Mouse (Mus musculus): ENCODE data around the gene Zcchc4. TPM values are rescaled to one million over a fixed set of nuclear protein-coding genes. Genes with fewer than 3 reads are reported as not detected.
"Not testable (repeated sequence)": the region's sequence is repeated elsewhere in the genome, so short reads cannot be mapped to it uniquely, and the experiment has no call there.

Gene Zcchc4
- total RNA-seq (2021), result 10 to 100 TPM in 1 of 2 experiments, 1 to 10 TPM in 1; 8.4 to 10.2 TPM

DNA sequence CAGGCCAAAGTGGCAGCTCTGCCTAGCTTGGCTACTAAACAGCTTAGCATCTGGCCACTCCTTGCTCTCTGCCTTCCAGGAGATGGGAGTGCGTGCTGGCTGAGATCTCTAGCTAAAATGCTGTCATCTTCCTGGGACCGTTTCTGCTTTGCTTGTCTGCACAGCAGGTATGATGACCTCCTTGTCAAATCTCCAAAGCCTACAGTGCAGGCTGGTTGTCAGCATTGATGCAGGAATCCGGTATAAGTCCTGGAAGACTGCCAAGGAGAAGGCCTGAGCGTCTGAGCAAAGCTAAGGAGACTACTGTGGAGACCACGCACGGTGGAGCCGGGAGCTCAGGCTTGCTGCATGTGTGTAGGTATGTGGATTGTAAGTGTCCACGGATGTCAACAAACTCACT lies at the start of gene Zcchc4:
Gene Zcchc4, plus strand, starts transcription at position 173 of the 400 bp plus-strand sequence.
- peak in 1 of 2 experiments; percentile 15 for DNase-seq (ENCODE audit: extremely low spot score in 1 of 2, low spot score in 2 of 2)
- intact Hi-C loops (cut with DNase I), result no loop called here

- intact Hi-C loops (cut with DNase I), result no loop called here
- DNase-seq (ENCODE audit: extremely low spot score in 1 of 2, low spot score in 2 of 2), result no peak
Measured at GRCm38 (mm10) chr5:52727747-52728146, 47.5 kb upstream of the Zcchc4 start.

DNA sequence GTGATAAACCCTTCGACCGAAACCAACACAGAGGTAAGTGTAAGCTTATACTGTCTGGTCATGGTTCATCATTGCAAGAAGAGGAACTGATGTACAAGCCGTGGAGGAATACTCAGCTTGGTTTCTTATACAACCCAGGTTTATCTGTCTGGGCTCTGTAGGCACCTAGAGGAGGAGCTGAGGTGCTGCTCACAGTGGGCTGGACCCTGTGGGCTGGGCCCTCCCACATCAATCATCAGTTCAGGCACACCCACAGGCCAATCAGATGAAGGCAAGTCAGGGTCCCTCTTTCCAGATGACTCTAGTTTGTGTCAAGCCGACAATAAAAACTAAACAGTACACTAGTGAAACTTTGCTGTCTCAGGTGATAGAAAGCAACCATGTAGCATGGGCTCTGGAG lies 42.4 kb upstream of the Zcchc4 start:
- intact Hi-C loops (cut with DNase I), result no loop called here

GRCm38 (mm10) chr5:52736046-52736445 lies 39.2 kb upstream of the Zcchc4 start:
- peak in 1 of 2 experiments; percentile 20 for DNase-seq (ENCODE audit: extremely low spot score in 1 of 2, low spot score in 2 of 2)
- intact Hi-C loops (cut with DNase I), result no loop called here

More for the DNA sequence above, 42.4 kb upstream of the Zcchc4 start:
- DNase-seq (ENCODE audit: extremely low spot score in 1 of 2, low spot score in 2 of 2), result no peak

DNA sequence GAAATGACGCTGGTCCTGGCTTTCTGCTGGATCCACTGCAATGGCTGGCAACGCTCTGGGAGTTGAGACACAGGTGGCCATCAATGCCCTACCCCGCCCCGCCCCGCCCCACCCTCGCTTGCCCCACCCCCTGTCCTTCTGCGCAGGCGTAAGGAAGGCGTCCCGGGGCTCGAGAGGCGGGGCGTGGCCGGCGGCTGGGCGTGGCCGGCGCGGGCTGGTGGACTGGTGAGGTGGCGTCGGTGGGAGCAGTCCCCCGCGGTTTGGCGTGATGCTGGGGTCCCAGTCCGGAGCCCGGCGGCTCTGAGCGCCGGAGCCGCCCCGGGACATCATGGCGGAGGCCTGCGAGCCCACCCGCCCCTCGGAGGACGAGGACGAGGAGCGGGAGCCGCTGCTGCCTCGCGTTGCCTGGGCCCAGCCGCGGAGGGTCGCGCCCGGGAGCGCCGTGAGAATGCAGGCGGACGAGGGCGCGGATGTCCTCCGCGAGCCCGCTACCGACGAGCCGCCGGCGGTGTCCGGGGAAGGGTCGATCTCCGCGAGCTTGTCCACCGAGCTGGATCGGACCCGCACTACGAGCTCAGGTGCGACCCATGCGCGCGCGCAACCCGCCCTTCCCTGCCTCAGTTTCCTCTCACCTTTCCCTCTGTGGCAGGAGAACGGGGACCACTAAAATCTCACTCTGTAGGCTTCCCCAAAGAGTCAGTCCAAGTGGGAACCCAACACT lies 33.7 kb upstream of the Zcchc4 start, which contains the start of gene Pi4k2b:
Gene Pi4k2b, plus strand, starts transcription at position 184 of the 721 bp plus-strand sequence.
- DNase-seq (ENCODE audit: extremely low spot score in 1 of 2, low spot score in 2 of 2), result peak; percentile 9 to 86
- intact Hi-C loops (cut with DNase I), result no loop called here

DNA sequence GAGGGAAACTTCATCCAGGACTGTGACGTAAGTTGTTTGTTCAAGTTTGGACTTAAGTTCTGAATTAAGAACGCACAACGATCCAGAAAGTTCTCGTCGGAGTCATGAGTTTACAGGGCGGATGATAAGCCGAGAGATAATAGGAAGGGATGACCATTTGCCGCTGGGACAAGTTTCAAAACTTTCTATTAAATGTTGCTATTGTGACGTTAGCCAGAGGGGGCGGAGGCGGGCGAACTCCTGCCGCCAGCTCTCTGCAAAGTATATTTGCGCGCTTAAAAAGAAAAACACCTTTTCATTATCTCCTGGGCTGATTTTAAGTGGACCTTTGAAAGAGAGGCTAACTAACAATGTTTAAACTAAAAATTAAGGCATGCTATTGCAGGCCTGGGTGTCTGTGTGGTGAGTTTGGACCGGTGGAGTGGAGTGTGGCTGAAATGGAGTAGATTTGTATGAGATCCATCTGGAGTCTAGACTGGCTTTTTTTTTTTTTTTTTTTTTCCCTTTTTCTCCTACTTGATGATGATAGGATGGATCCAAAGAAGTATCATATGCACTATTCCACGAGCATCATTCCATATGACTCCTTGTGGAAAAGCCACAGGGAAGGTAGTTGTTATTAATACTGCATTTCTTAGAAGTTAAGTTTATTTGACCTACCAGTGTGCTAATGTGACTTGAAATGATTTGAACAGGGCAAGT lies 32.9 kb upstream of the Zcchc4 start:
- intact Hi-C loops (cut with DNase I), result no loop called here
- DNase-seq (ENCODE audit: extremely low spot score in 1 of 2, low spot score in 2 of 2), result peak in 1 of 2 experiments; percentile 22

GRCm38 (mm10) chr5:52743231-52743630 lies 32.0 kb upstream of the Zcchc4 start:
- intact Hi-C loops (cut with DNase I), result no loop called here
- no peak for DNase-seq (ENCODE audit: extremely low spot score in 1 of 2, low spot score in 2 of 2)

DNA sequence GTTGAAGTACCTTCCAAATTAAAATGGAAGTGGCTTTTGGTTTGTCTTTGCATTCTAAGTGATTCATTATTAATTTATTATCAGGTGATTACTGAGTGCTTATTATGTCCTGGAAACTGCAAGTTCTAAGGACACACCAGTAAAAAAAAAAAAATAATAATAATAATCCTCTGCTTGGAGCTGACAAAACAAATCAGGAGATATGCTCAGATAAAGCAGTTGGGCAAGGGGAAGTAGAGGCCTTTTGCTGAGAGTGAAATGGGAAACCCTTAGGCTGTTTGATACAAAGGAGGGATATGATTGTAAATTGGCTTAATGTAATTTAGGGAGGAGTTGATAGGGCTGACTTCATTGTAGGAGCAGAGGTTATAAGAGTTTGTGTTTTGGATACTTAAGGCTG lies 28.3 kb upstream of the Zcchc4 start:
- intact Hi-C loops (cut with DNase I), result no loop called here
- DNase-seq (ENCODE audit: extremely low spot score in 1 of 2, low spot score in 2 of 2), result no peak

- intact Hi-C loops (cut with DNase I), result no loop called here
Measured at GRCm38 (mm10) chr5:52748732-52749131, 26.5 kb upstream of the Zcchc4 start.

GRCm38 (mm10) chr5:52753146-52753545 lies 22.1 kb upstream of the Zcchc4 start:
- intact Hi-C loops (cut with DNase I), result no loop called here
- no peak for DNase-seq (ENCODE audit: extremely low spot score in 1 of 2, low spot score in 2 of 2)

More at GRCm38 (mm10) chr5:52748732-52749131, 26.5 kb upstream of the Zcchc4 start:
- DNase-seq (ENCODE audit: extremely low spot score in 1 of 2, low spot score in 2 of 2), result no peak

- intact Hi-C loops (cut with DNase I), result no loop called here
Measured at GRCm38 (mm10) chr5:52754196-52754595, 21.0 kb upstream of the Zcchc4 start.

GRCm38 (mm10) chr5:52755337-52755736 lies 19.9 kb upstream of the Zcchc4 start:
- no peak for DNase-seq (ENCODE audit: extremely low spot score in 1 of 2, low spot score in 2 of 2)
- intact Hi-C loops (cut with DNase I), result no loop called here

More at GRCm38 (mm10) chr5:52754196-52754595, 21.0 kb upstream of the Zcchc4 start:
- no peak for DNase-seq (ENCODE audit: extremely low spot score in 1 of 2, low spot score in 2 of 2)

DNA sequence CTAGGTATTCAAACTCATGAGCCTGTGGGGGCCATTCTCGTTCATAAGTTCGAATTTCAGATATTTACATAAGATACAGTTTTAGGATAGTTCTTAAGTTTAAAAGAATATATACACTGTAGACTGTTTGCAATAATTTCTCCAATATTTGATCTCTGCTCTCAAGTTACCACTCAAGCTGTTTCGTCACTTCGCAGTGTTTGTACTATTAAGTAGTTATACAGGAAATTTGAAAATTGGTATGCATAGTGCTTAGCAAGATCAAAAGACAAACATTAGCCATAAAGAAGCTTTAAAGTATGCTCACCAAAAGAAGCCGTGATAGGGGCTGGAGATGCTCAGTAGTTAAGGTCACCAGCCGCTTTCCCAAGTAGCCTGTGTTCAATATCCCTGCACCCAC lies 19.2 kb upstream of the Zcchc4 start:
- intact Hi-C loops (cut with DNase I), result no loop called here
- DNase-seq (ENCODE audit: extremely low spot score in 1 of 2, low spot score in 2 of 2), result no peak

- intact Hi-C loops (cut with DNase I), result no loop called here
- no peak for DNase-seq (ENCODE audit: extremely low spot score in 1 of 2, low spot score in 2 of 2)
Measured at GRCm38 (mm10) chr5:52762586-52762985, 12.6 kb upstream of the Zcchc4 start.

GRCm38 (mm10) chr5:52774267-52774666 lies 942 bp upstream of the Zcchc4 start:
- intact Hi-C loops (cut with DNase I), result no loop called here
- no peak for DNase-seq (ENCODE audit: extremely low spot score in 1 of 2, low spot score in 2 of 2)

GRCm38 (mm10) chr5:52776466-52777354 lies 1.5 kb downstream of the Zcchc4 start:
- intact Hi-C loops (cut with DNase I); DNase-seq (ENCODE audit: extremely low spot score in 1 of 2, low spot score in 2 of 2): not testable (repeated sequence)

DNA sequence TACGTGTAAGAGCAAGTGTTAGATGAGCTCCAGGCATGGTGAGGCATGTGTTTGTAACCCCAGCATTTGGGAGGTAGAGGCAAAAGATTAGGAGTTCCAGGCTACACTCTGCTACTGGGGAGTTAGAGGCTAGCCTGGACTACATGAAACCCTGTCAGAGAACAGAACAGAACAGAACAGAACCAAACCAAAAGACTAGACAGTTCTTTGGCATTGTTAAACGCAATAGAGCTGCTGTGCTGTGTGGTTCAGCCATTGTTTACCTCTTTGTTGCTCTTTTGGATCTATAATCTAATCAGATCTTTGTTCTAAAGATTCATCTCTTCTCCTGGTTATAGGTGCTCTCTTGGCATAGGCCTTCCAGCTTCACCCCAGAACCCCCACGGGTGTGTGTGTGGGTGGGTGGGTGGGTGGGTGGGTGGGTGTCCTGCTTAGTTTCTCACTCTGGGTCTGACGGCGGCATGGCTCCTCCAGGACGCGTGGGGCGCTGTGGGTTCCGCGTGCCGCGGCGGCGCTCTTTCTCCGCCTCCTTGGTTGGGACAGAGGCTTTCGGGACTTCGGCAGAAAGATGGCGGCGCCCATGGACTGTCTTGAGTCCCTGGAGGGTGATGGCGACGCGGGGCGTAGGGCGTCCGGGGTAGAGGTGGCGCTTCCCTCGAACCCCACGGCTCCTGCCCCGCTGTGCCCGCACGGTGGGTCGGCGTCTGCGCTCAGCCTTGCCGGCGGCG lies 7.5 kb downstream of the Zcchc4 start:
- intact Hi-C loops (cut with DNase I), result no loop called here

GRCm38 (mm10) chr5:52783251-52783620 lies 8.0 kb downstream of the Zcchc4 start:
- DNase-seq (ENCODE audit: extremely low spot score in 1 of 2, low spot score in 2 of 2), result no peak
- intact Hi-C loops (cut with DNase I), result no loop called here

More for the DNA sequence above, 7.5 kb downstream of the Zcchc4 start:
- DNase-seq (ENCODE audit: extremely low spot score in 1 of 2, low spot score in 2 of 2), result peak; percentile 80 to 92
